ENCODE assay signal across 8 mouse cellular contexts in the genomic region with DNA sequence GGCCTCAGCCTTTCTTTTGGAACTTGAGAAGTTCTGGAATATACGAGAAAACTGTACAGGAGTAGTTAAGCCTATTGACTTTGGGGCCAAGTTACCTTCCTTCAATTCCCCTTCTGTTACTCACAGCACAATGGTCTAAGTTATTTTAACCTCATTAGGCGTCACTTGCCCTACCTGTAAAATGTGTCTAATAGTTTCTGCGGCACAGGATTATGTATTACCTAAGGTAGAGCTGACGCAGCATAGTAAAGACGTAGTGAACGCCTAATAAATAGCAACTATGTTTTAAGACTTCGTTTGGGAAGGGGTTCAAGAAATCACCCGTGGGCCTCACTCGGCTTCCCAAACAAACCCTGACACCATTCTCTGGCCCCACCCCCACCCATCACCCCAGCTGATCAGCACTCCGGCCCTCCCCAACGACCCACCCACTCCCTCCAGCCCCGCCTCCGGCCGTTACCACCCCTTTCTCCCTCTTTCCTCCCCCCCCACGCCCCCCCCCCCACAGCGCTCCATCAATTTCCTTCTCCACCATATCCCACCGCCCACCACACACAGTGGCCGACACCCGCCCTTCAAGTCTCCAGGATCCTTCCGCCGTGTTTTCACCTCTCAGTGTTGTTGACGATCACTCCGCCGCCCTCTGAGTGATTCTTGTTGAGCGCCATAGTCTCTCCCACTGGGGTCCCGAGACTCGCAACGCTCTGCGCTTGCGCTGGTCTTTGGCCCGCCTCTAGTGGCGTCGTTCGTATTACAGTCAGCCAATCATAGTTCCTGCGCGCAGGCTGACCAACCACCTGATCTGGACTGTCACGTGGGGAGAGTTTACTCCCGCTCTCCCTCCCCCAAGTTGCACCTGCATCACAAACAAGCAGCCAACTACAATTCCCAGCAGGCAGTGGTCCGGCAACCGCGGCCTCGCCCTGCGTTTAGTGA. TPM values are rescaled to one million over a fixed set of nuclear protein-coding genes. Genes with fewer than 3 reads are reported as not detected.
DNase-seq lines count a peak whose midpoint lies in the region; ATAC-seq and TF ChIP-seq lines count a peak whose summit lies in the region.

Gene Wbp2 (minus strand): TSS at position 738 of the 936 bp plus-strand sequence.

- H3K27me3 ChIP-seq in E14TG2a.4 (ENCODE audit: insufficient read depth, low read length) = no peaks in the 10 kb centered on the region
- no peaks in the 10 kb centered on the region for H3K27me3 ChIP-seq in forebrain, embryonic 12.5 days
- no peaks in the 10 kb centered on the region for H3K27me3 ChIP-seq in heart, postnatal 0 days (ENCODE audit: control insufficient read depth, insufficient read depth, low read length)
- H3K27me3 ChIP-seq in liver, embryonic 16.5 days (ENCODE audit: control insufficient read depth, insufficient read depth, low read depth, low read length) = no peaks in the 10 kb centered on the region
- H3K27me3 ChIP-seq in neural tube, embryonic 13.5 days = no peaks in the 10 kb centered on the region
- no peaks in the 10 kb centered on the region for H3K27me3 ChIP-seq in testis, adult 2 months (ENCODE audit: control insufficient read depth, insufficient read depth, low read length)

- peak; percentile 97 for ATAC-seq in forebrain, embryonic 12.5 days (ENCODE audit: low FRiP score)
- ATAC-seq in heart, postnatal 0 days (ENCODE audit: insufficient read depth, low read depth) = peak; percentile 94
- peak; percentile 92 for ATAC-seq in liver, embryonic 16.5 days (ENCODE audit: low read depth)
- ATAC-seq in neural tube, embryonic 13.5 days (ENCODE audit: low read depth) = peak; percentile 96

- H3K9me3 ChIP-seq in E14TG2a.4 (ENCODE audit: low read length) = no peaks in the 10 kb centered on the region
- H3K9me3 ChIP-seq in forebrain, embryonic 12.5 days = no peaks in the 10 kb centered on the region
- no peaks in the 10 kb centered on the region for H3K9me3 ChIP-seq in heart, postnatal 0 days (replicated peaks; ENCODE audit: control insufficient read depth, low read length)
- no peaks in the 10 kb centered on the region for H3K9me3 ChIP-seq in liver, embryonic 16.5 days (replicated peaks; ENCODE audit: control insufficient read depth, low read length)
- no peaks in the 10 kb centered on the region for H3K9me3 ChIP-seq in neural tube, embryonic 13.5 days

- peak within 1 kb of the TSS; percentile 51 for H3K4me2 ChIP-seq in forebrain, embryonic 12.5 days
- H3K4me2 ChIP-seq in heart, postnatal 0 days (ENCODE audit: low read depth, low read length) = peak within 1 kb of the TSS; percentile 68
- H3K4me2 ChIP-seq in liver, embryonic 16.5 days (ENCODE audit: low read depth, low read length) = peak within 1 kb of the TSS; percentile 87
- H3K4me2 ChIP-seq in neural tube, embryonic 13.5 days = peak within 1 kb of the TSS; percentile 56

- DNase-seq in c-Kit-positive CD71-positive TER-119-positive erythroid progenitor cells, embryonic 14.5 days (ENCODE audit: low spot score) = peak; percentile 96
- DNase-seq in heart, postnatal 0 days (ENCODE audit: low spot score) = peak; percentile 100
- peak; percentile 98 to 99 for DNase-seq in kidney, postnatal 4 days

- peak within 1 kb of the TSS; percentile 76 for H3K4me3 ChIP-seq in E14TG2a.4 (replicated peaks; ENCODE audit: low read length)
- peak within 1 kb of the TSS; percentile 54 for H3K4me3 ChIP-seq in forebrain, embryonic 12.5 days (replicated peaks)
- H3K4me3 ChIP-seq in heart, postnatal 0 days (ENCODE audit: low read depth, low read length) = peak within 1 kb of the TSS; percentile 59
- H3K4me3 ChIP-seq in liver, embryonic 16.5 days (ENCODE audit: low read depth, low read length) = peak within 1 kb of the TSS; percentile 65
- H3K4me3 ChIP-seq in neural tube, embryonic 13.5 days = peak within 1 kb of the TSS; percentile 49
- H3K4me3 ChIP-seq in testis, adult 2 months (ENCODE audit: control insufficient read depth, low read depth, low read length) = peak within 1 kb of the TSS; percentile 96

- TF ChIP-seq POLR2A in testis, adult 2 months (IDR thresholded peaks at IDR 0.05; ENCODE audit: control insufficient read depth, low read depth, low read length) = peak; percentile 88

- peaks cover 43% of the 10 kb centered on the region for H3K36me3 ChIP-seq in E14TG2a.4 (ENCODE audit: insufficient read depth, low read length)
- peaks cover 27% of the 10 kb centered on the region for H3K36me3 ChIP-seq in forebrain, embryonic 12.5 days (replicated peaks)
- peaks cover 25% of the 10 kb centered on the region for H3K36me3 ChIP-seq in heart, postnatal 0 days (replicated peaks; ENCODE audit: control insufficient read depth, insufficient read depth, low read length)
- peaks cover 19% of the 10 kb centered on the region for H3K36me3 ChIP-seq in liver, embryonic 16.5 days (ENCODE audit: control insufficient read depth, insufficient read depth)
- H3K36me3 ChIP-seq in neural tube, embryonic 13.5 days = peaks cover 29% of the 10 kb centered on the region
- H3K36me3 ChIP-seq in testis, adult 2 months (ENCODE audit: control insufficient read depth, insufficient read depth, low read length) = no peaks in the 10 kb centered on the region; the same call in 1 of the 2 replicates

- peaks cover 58% of the 10 kb centered on the region for H3K4me1 ChIP-seq in E14TG2a.4 (replicated peaks; ENCODE audit: low read depth, low read length)
- H3K4me1 ChIP-seq in forebrain, embryonic 12.5 days = peaks cover 17% of the 10 kb centered on the region
- peaks cover 15% of the 10 kb centered on the region; the same call in 1 of the 2 replicates for H3K4me1 ChIP-seq in heart, postnatal 0 days (ENCODE audit: control insufficient read depth, insufficient read depth)
- H3K4me1 ChIP-seq in liver, embryonic 16.5 days (ENCODE audit: control insufficient read depth, low read depth, low read length) = peaks cover 43% of the 10 kb centered on the region
- H3K4me1 ChIP-seq in neural tube, embryonic 13.5 days (replicated peaks) = peaks cover 18% of the 10 kb centered on the region
- H3K4me1 ChIP-seq in testis, adult 2 months (ENCODE audit: control insufficient read depth, insufficient read depth, low read length) = peaks cover 6% of the 10 kb centered on the region

- peak within 1 kb of the TSS; percentile 56 for H3K9ac ChIP-seq in forebrain, embryonic 12.5 days
- peak within 1 kb of the TSS; percentile 37 for H3K9ac ChIP-seq in heart, postnatal 0 days (replicated peaks; ENCODE audit: low read depth, low read length)
- peak within 1 kb of the TSS; percentile 77 for H3K9ac ChIP-seq in liver, embryonic 16.5 days (ENCODE audit: low read depth, low read length)
- peak within 1 kb of the TSS; percentile 64 for H3K9ac ChIP-seq in neural tube, embryonic 13.5 days

- 5% methylated on average over 40 of the region's 43 CpGs for WGBS in forebrain, embryonic 12.5 days
- 4% methylated on average over 39 of the region's 43 CpGs for WGBS in heart, postnatal 0 days
- WGBS in liver, embryonic 16.5 days (ENCODE audit: insufficient replicate concordance) = 5% methylated on average over 37 of the region's 43 CpGs
- WGBS in neural tube, embryonic 13.5 days = 5% methylated on average over 36 of the region's 43 CpGs

- TF ChIP-seq EP300 in heart, postnatal 0 days (IDR thresholded peaks at IDR 0.05; ENCODE audit: low read depth) = peak; percentile 81

- peak within 1 kb of the TSS; percentile 75 for H3K27ac ChIP-seq in forebrain, embryonic 12.5 days
- H3K27ac ChIP-seq in heart, postnatal 0 days (ENCODE audit: low read depth) = peak within 1 kb of the TSS; percentile 88
- H3K27ac ChIP-seq in liver, embryonic 16.5 days (ENCODE audit: low read length) = peak within 1 kb of the TSS; percentile 93
- peak within 1 kb of the TSS; percentile 81 for H3K27ac ChIP-seq in neural tube, embryonic 13.5 days (replicated peaks)
- H3K27ac ChIP-seq in testis, adult 2 months (ENCODE audit: control insufficient read depth, insufficient read depth, low read depth, low read length) = peak within 1 kb of the TSS; percentile 91

- TF ChIP-seq CTCF in E14TG2a.4 (conservative IDR thresholded peaks at IDR 0.05; ENCODE audit: low read length) = no peak
- peak; percentile 25 for TF ChIP-seq CTCF in heart, postnatal 0 days (IDR thresholded peaks at IDR 0.05; ENCODE audit: low read depth)
- no peak for TF ChIP-seq CTCF in testis, adult 2 months (IDR thresholded peaks at IDR 0.05; ENCODE audit: control insufficient read depth, insufficient read depth, insufficient replicate concordance, low read depth, low read length)

RNA-seq across cellular contexts. Expression of gene Wbp2, which starts in this region (rescaled TPM):
- 92.3 and 101 TPM in 2 replicates for polyA plus RNA-seq in forebrain, embryonic 12.5 days (2016; fragmentation: Nextera tagmentation; extraction: Ambion mirVana)
- total RNA-seq in heart, postnatal 0 days (2014; rRNA removed; ENCODE audit: low replicate concordance) = 113 and 120 TPM in 2 replicates
- polyA plus RNA-seq in heart, postnatal 0 days (2015; fragmentation: Nextera tagmentation; extraction: Ambion mirVana) = 106 and 117 TPM in 2 replicates
- 85.2 and 110 TPM in 2 replicates for polyA plus RNA-seq in liver, embryonic 16.5 days (2015; fragmentation: Nextera tagmentation; extraction: Ambion mirVana)
- polyA plus RNA-seq in neural tube, embryonic 13.5 days (2015; fragmentation: Nextera tagmentation; extraction: Ambion mirVana) = 136 and 153 TPM in 2 replicates
- 253 and 269 TPM in 2 replicates for polyA plus RNA-seq in testis, adult 2 months (2012; rRNA removed)

Comparison
In these comparisons a context has a peak if more than half of its experiments do, and no peak if none do; other contexts are left out.
1. Peak in every context shown above with its lines: DNase-seq, ATAC-seq, H3K4me3 ChIP-seq and H3K27ac ChIP-seq.